Mouse (Mus musculus): ENCODE measurements around the gene Cox14.

- TF ChIP-seq CTCF (conservative IDR thresholded peaks at IDR 0.05; ENCODE audit: low read length) (no peak), POU5F1 (IDR thresholded peaks at IDR 0.05; ENCODE audit: borderline replicate concordance, low read length) (no peak)
These were observed 25.7 kb upstream of the Cox14 start for GRCm38 (mm10) chr15:99699715-99700114.
